Mouse (Mus musculus) heart, postnatal 10 days (tissue): Measurements from ENCODE around the gene Mrnip. TPM values are rescaled to one million over a fixed set of nuclear protein-coding genes. Genes with fewer than 3 reads are reported as not detected.
A peak's percentile ranks its signal among the peaks of the same experiment; 100 is the strongest.
"Not testable (repeated sequence)": the region's sequence is repeated elsewhere in the genome, so short reads cannot be mapped to it uniquely, and the experiment has no call there.

Experiments
- DNase-seq, 2 experiments: peaks; one replicate each; pipeline ENCODE4 v3.0.0; 2021
- intact Hi-C: fragments of 180-260 bp; cut with DNase I; formaldehyde crosslinking; loops from one replicate; pipeline ENCODE4 v1.15.1; 2025
- total RNA-seq, 2 experiments: library from RNA; stranded (reverse); gene quantifications; 2 replicates each; pipeline ENCODE4 v1.2.3; 2021

Mrnip gene
- 1 to 10 TPM; 6.0 TPM for total RNA-seq

GRCm38 (mm10) chr11:50174111-50174729, at the start of gene Mrnip:
Gene Mrnip, plus strand, starts transcription at chr11:50174444.
- intact Hi-C loops = not testable (repeated sequence)

GRCm38 (mm10) chr11:50127781-50128180, 46.5 kb upstream of the Mrnip start:
- DNase-seq = no peak
- intact Hi-C loops = no loop called here

More at GRCm38 (mm10) chr11:50174111-50174729, at the start of gene Mrnip:
- not testable (repeated sequence) for DNase-seq

GRCm38 (mm10) chr11:50130811-50131766, 43.2 kb upstream of the Mrnip start, which contains the start of gene Tbc1d9b:
Gene Tbc1d9b, plus strand, starts transcription at chr11:50131396.
- intact Hi-C loops = loop anchor here (1.0 to 10.0 kb wide), 4 partner anchors 20 to 226 kb away; partner anchors contain the start of genes Rasgef1c and Rnf130

GRCm38 (mm10) chr11:50131801-50132201, 42.4 kb upstream of the Mrnip start:
- no peak for DNase-seq
- intact Hi-C loops = loop anchor here (2.0 to 10.0 kb wide), 2 partner anchors 21 to 227 kb away; partner anchors contain the start of gene Rasgef1c

More at GRCm38 (mm10) chr11:50130811-50131766, 43.2 kb upstream of the Mrnip start, which contains the start of gene Tbc1d9b:
- peak; percentile 93 for DNase-seq

GRCm38 (mm10) chr11:50132265-50132664, 42.0 kb upstream of the Mrnip start:
- peak in 1 of 2 experiments; percentile 8 for DNase-seq
- intact Hi-C loops = loop anchor here (10.0 kb wide), 1 partner anchor 227 kb away; the partner anchor contains the start of gene Rasgef1c

- intact Hi-C loops = loop anchor here (10.0 kb wide), 1 partner anchor 229 kb away; the partner anchor contains the start of gene Rasgef1c
- DNase-seq = peak; percentile 18 to 22
Measured at GRCm38 (mm10) chr11:50134136-50134859, 39.9 kb upstream of the Mrnip start.

GRCm38 (mm10) chr11:50138206-50138822, 35.9 kb upstream of the Mrnip start:
- DNase-seq = no peak
- intact Hi-C loops = loop anchor here (10.0 kb wide), 1 partner anchor 234 kb away; the partner anchor contains the start of gene Rasgef1c

GRCm38 (mm10) chr11:50139571-50139970, 34.7 kb upstream of the Mrnip start:
- no peak for DNase-seq
- intact Hi-C loops = loop anchor here (10.0 kb wide), 1 partner anchor 235 kb away; the partner anchor contains the start of gene Rasgef1c

GRCm38 (mm10) chr11:50145529-50145928, 28.7 kb upstream of the Mrnip start:
- intact Hi-C loops = no loop called here

DNA sequence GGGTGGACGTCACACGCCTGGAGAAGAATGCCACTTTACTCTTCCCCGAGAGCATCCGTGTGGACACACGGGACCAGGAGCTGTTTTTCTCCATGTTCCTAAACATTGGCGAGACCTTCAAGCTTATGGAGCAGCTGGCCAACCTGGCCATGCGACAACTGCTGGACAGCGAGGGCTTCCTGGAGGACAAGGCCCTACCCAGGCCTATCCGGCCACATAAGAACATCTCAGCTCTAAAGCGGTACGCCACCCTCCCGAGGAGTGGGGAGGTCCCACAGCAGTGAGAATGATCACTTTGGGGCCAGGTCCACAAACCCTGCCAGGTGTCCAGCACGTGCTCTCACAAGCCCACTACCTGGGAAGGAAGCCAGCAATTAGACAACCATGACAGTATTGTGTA, 28.1 kb upstream of the Mrnip start:
- intact Hi-C loops = no loop called here
- DNase-seq = no peak

More at GRCm38 (mm10) chr11:50145529-50145928, 28.7 kb upstream of the Mrnip start:
- DNase-seq = no peak

GRCm38 (mm10) chr11:50147267-50147957, 26.8 kb upstream of the Mrnip start:
- intact Hi-C loops = no loop called here
- peak; percentile 32 to 62 for DNase-seq

- intact Hi-C loops = no loop called here
Measured at GRCm38 (mm10) chr11:50147958-50148476, 26.2 kb upstream of the Mrnip start.

GRCm38 (mm10) chr11:50149200-50149599, 25.0 kb upstream of the Mrnip start:
- intact Hi-C loops = no loop called here
- peak; percentile 70 to 75 for DNase-seq

More at GRCm38 (mm10) chr11:50147958-50148476, 26.2 kb upstream of the Mrnip start:
- no peak for DNase-seq

- no peak for DNase-seq
- intact Hi-C loops = no loop called here
Measured at GRCm38 (mm10) chr11:50149603-50150150, 24.6 kb upstream of the Mrnip start.

DNA sequence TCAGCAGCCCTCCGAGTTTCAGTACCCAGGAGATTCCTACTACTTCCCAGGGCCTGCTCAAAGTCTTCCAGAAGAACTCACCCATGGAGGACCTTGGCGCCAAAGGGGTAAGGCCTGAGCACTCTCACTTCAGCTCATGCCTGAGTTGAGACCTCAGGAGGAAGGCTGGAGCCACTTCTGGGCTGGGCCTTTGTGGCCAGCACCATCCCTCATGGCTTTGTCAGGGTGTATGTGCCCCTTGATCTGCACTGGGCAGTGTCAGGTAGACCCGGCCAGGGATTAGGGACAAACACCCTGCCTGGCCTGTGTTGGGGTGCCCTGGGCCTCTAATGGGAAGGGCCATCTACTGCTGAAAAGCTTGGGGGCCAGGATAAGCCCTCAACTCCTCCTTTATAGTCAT, 22.9 kb upstream of the Mrnip start:
- intact Hi-C loops = no loop called here

DNA sequence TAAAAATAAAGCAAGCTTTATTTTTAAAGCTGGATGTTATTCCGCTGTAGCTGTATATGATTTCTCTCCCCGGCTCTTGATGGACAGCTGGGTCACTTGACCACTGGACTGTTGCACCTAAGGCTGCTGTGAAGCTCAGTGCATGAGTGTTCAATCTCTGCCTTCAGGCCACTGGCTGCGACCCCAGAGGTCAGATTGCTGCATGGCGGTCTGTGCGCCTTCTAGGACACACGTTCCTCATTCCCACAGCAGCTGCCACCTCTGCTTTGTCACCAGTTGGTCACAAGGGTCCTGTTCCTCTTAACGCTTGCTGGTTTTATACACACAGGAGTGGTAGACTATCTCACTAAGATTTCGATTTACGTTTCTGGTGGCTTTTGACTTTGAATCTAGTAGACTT, 20.1 kb upstream of the Mrnip start:
- intact Hi-C loops = no loop called here
- DNase-seq = no peak

More for the DNA sequence above, 22.9 kb upstream of the Mrnip start:
- no peak for DNase-seq

- no peak for DNase-seq
- intact Hi-C loops = no loop called here
Measured at GRCm38 (mm10) chr11:50154777-50155520, 19.3 kb upstream of the Mrnip start.

DNA sequence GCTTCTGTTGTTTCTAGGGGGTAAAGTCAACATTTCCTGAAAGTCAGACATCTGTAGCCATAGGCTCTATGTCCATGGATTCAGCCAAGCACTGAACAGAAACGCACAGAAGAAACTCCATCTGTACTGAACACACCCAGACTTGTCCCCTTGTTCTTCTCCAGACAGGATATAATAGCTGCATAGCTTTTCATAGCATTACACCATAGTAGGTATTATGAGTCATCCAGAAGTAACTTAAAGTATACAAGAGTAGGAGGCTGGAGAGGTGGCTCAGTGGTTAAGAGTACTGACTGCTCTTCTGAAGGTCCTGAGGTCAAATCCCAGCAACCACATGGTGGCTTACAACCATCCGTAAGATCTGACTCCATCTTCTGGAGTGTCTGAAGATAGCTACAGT, 18.5 kb upstream of the Mrnip start:
- no peak for DNase-seq
- intact Hi-C loops = no loop called here
